Mouse (Mus musculus) CH12.LX (cell line): ENCODE results near the gene Slc44a1. TPM values are rescaled to one million over a fixed set of nuclear protein-coding genes. Genes with fewer than 3 reads are reported as not detected.

Experiments
- DNase-seq: peaks from one replicate; pipeline ENCODE4 v3.0.0-alpha.2; 2013; ENCODE audit errors: extremely low read depth
- H3K27ac ChIP-seq: 2 replicates; pipeline ENCODE4 v1.5.1; 2012; ENCODE audit warnings: low read depth, mild to moderate bottlenecking, control low read depth, moderate library complexity; ENCODE audit not compliant: insufficient read depth
- H3K27me3 ChIP-seq: replicated peaks from 2 replicates; pipeline ENCODE3; 2012; ENCODE audit warnings: inconsistent platforms
- H3K36me3 ChIP-seq, 2 experiments: replicated peaks in 1 of 2; 2 replicates each; pipeline versions ENCODE3 to v1.6.1; 2012; ENCODE audit warnings: inconsistent platforms in 1 of 2, low read length in 1 of 2, mild to moderate bottlenecking in 1 of 2, mixed read lengths in 1 of 2, moderate library complexity in 1 of 2; ENCODE audit not compliant: control insufficient read depth in 1 of 2, insufficient read depth in 1 of 2
- H3K4me1 ChIP-seq, 2 experiments: 2 replicates each; pipeline ENCODE4 v1.6.1; 2012; ENCODE audit warnings: inconsistent platforms in 1 of 2, moderate library complexity in 1 of 2; ENCODE audit not compliant: insufficient read depth in 2 of 2, control insufficient read depth in 1 of 2
- H3K4me2 ChIP-seq: 2 replicates; pipeline ENCODE4 v1.6.1; 2012; ENCODE audit warnings: low read depth, mild to moderate bottlenecking, control low read depth; ENCODE audit not compliant: poor library complexity, insufficient read depth, severe bottlenecking
- H3K4me3 ChIP-seq, 3 experiments: fragments of 150-350 bp in 1 of 3; sonication (generic) in 1 of 3; replicated peaks in 1 of 3; 2 replicates each; pipeline versions ENCODE3 to v1.5.1; 2011 to 2012; ENCODE audit warnings: low read depth in 2 of 3, low read length in 2 of 3, mild to moderate bottlenecking in 2 of 3, moderate library complexity in 2 of 3, control low read depth in 1 of 3, improper control_type of control experiment in 1 of 3, inconsistent platforms in 1 of 3, mixed read lengths in 1 of 3; ENCODE audit not compliant: poor library complexity in 1 of 3
- H3K79me2 ChIP-seq: replicated peaks from 2 replicates; pipeline ENCODE4 v1.6.1; 2012; ENCODE audit warnings: mild to moderate bottlenecking, moderate library complexity; ENCODE audit not compliant: control insufficient read depth, poor library complexity, insufficient read depth, severe bottlenecking; ENCODE audit errors: extremely low read depth
- H3K9ac ChIP-seq: 2 replicates; pipeline ENCODE4 v1.6.1; 2012; ENCODE audit warnings: low read depth, mild to moderate bottlenecking, control low read depth, moderate library complexity; ENCODE audit not compliant: insufficient read depth
- H3K9me3 ChIP-seq: replicated peaks from 2 replicates; pipeline ENCODE3; 2012; ENCODE audit warnings: low read length, inconsistent platforms, mixed read lengths
- CHD1 ChIP-seq: IDR thresholded peaks from 2 replicates; pipeline ENCODE4 v1.6.1; 2012; ENCODE audit warnings: low read depth, low read length, improper control_type of control experiment, inconsistent platforms
- CTCF ChIP-seq, 2 experiments: IDR thresholded peaks in 1 of 2; conservative IDR thresholded peaks in 1 of 2; 2 replicates each; pipeline ENCODE4 v1.5.1; 2011 to 2012; ENCODE audit warnings: low read depth in 2 of 2, low read length in 2 of 2, improper control_type of control experiment in 1 of 2, inconsistent platforms in 1 of 2, mild to moderate bottlenecking in 1 of 2, moderate library complexity in 1 of 2
- E2F4 ChIP-seq: IDR thresholded peaks from 2 replicates; pipeline ENCODE4 v1.6.1; 2011; ENCODE audit warnings: low read depth, low read length, improper control_type of control experiment; ENCODE audit not compliant: insufficient replicate concordance
- EP300 ChIP-seq: IDR thresholded peaks from 2 replicates; pipeline ENCODE4 v1.6.1; 2011; ENCODE audit warnings: low read length, improper control_type of control experiment
- ETS1 ChIP-seq: conservative IDR thresholded peaks from 2 replicates; pipeline ENCODE4 v1.6.1; 2012; ENCODE audit warnings: low read depth, mild to moderate bottlenecking, inconsistent platforms, low read length, improper control_type of control experiment, moderate library complexity
- GABPA ChIP-seq: IDR thresholded peaks from 2 replicates; pipeline ENCODE4 v1.6.1; 2012; ENCODE audit warnings: low read depth, low read length, improper control_type of control experiment, inconsistent platforms; ENCODE audit not compliant: insufficient replicate concordance
- HCFC1 ChIP-seq: IDR thresholded peaks from 2 replicates; pipeline ENCODE4 v1.6.1; 2012; ENCODE audit warnings: low read depth, mild to moderate bottlenecking, inconsistent platforms, low read length, improper control_type of control experiment
- IRF4 ChIP-seq: IDR thresholded peaks from 2 replicates; pipeline ENCODE4 v1.6.1; 2014; ENCODE audit warnings: low read depth, mild to moderate bottlenecking, inconsistent platforms, low read length, improper control_type of control experiment
- JUND ChIP-seq: conservative IDR thresholded peaks from 2 replicates; pipeline ENCODE4 v1.6.1; 2011; ENCODE audit warnings: low read depth, low read length, improper control_type of control experiment
- MAFK ChIP-seq: IDR thresholded peaks from 2 replicates; pipeline ENCODE4 v1.6.1; 2011; ENCODE audit warnings: low read length, improper control_type of control experiment; ENCODE audit not compliant: insufficient replicate concordance
- MAX ChIP-seq: IDR thresholded peaks from 2 replicates; pipeline ENCODE4 v1.6.1; 2011; ENCODE audit warnings: low read length, improper control_type of control experiment
- MEF2A ChIP-seq: IDR thresholded peaks from 2 replicates; pipeline ENCODE4 v1.6.1; 2014; ENCODE audit warnings: low read depth, mild to moderate bottlenecking, inconsistent platforms, low read length, improper control_type of control experiment, borderline replicate concordance
- MXI1 ChIP-seq: IDR thresholded peaks from 2 replicates; pipeline ENCODE4 v1.6.1; 2011; ENCODE audit warnings: mild to moderate bottlenecking, low read depth, low read length, improper control_type of control experiment
- MYC ChIP-seq: IDR thresholded peaks from 2 replicates; pipeline ENCODE4 v1.6.1; 2011; ENCODE audit warnings: low read depth, mild to moderate bottlenecking, improper control_type of control experiment, low read length
- NELFE ChIP-seq: IDR thresholded peaks from 2 replicates; pipeline ENCODE4 v1.6.1; 2011; ENCODE audit warnings: low read depth, low read length, improper control_type of control experiment
- NRF1 ChIP-seq: IDR thresholded peaks from 2 replicates; pipeline ENCODE4 v1.6.1; 2014; ENCODE audit warnings: low read depth, mild to moderate bottlenecking, inconsistent platforms, low read length, improper control_type of control experiment, moderate library complexity
- PAX5 ChIP-seq: IDR thresholded peaks from 2 replicates; pipeline ENCODE4 v1.6.1; 2012; ENCODE audit warnings: low read length, inconsistent platforms, mixed read lengths
- POLR2AphosphoS2 ChIP-seq: IDR thresholded peaks from 2 replicates; pipeline ENCODE4 v1.6.1; 2011; ENCODE audit warnings: low read depth, low read length, improper control_type of control experiment
- RAD21 ChIP-seq: IDR thresholded peaks from 2 replicates; pipeline ENCODE4 v1.6.1; 2011; ENCODE audit warnings: low read depth, mild to moderate bottlenecking, low read length, improper control_type of control experiment, moderate library complexity
- SMC3 ChIP-seq: IDR thresholded peaks from 2 replicates; pipeline ENCODE4 v1.6.1; 2011; ENCODE audit warnings: low read depth, low read length, improper control_type of control experiment
- TBP ChIP-seq: conservative IDR thresholded peaks from 2 replicates; pipeline ENCODE4 v1.6.1; 2011; ENCODE audit warnings: low read depth, low read length, improper control_type of control experiment
- UBTF ChIP-seq: IDR thresholded peaks from 2 replicates; pipeline ENCODE4 v1.6.1; 2012; ENCODE audit warnings: low read depth, mild to moderate bottlenecking, inconsistent platforms, low read length, improper control_type of control experiment, moderate library complexity
- USF1 ChIP-seq: IDR thresholded peaks from 2 replicates; pipeline ENCODE4 v1.6.1; 2014; ENCODE audit warnings: low read depth, mild to moderate bottlenecking, inconsistent platforms, low read length, improper control_type of control experiment
- USF2 ChIP-seq: conservative IDR thresholded peaks from 2 replicates; pipeline ENCODE4 v1.6.1; 2011; ENCODE audit warnings: low read depth, low read length, improper control_type of control experiment
- ZC3H11A ChIP-seq: IDR thresholded peaks from 2 replicates; pipeline ENCODE4 v1.6.1; 2012; ENCODE audit warnings: low read depth, mild to moderate bottlenecking, inconsistent platforms, low read length, improper control_type of control experiment
- ZMIZ1 ChIP-seq: IDR thresholded peaks from 2 replicates; pipeline ENCODE4 v1.6.1; 2012; ENCODE audit warnings: low read depth, mild to moderate bottlenecking, inconsistent platforms, low read length, improper control_type of control experiment
- dilution Hi-C: fragments of 300-500 bp; cut with MboI; formaldehyde crosslinking; loops from 2 replicates; pipeline ENCODE4 v1.14.3; 2020; ENCODE audit warnings: low sequenced_read_pairs; ENCODE audit not compliant: extremely low pct_unique_long_range_greater_than_20kb, extremely low pct_ligation_motif_present
- in situ Hi-C: fragments of 300-500 bp; cut with MboI; formaldehyde crosslinking; loops from 3 replicates; pipeline ENCODE4 v1.14.3; 2019; ENCODE audit warnings: low sequenced_read_pairs, low pct_ligation_motif_present, low pct_unique_long_range_greater_than_20kb, mixed read lengths
- polyA plus RNA-seq: library from polyadenylated mRNA; unstranded; fragments of >175 nt; gene quantifications from 2 replicates; pipeline ENCODE4 v1.2.1, GENCODE M21; 2012; ENCODE audit warnings: low read depth; ENCODE audit not compliant: insufficient read length
- total RNA-seq, 2 experiments: library from RNA; depleted of rRNA; stranded (reverse); fragments of 300-350 nt in 1 of 2; fragments of >200 nt in 1 of 2; gene quantifications; 2 replicates each; pipeline ENCODE4 v1.2.3; 2012 to 2014

Slc44a1 gene
- total and polyA plus RNA-seq, 3 experiments, result 5.4 to 9.3 (median 6.6) TPM

DNA sequence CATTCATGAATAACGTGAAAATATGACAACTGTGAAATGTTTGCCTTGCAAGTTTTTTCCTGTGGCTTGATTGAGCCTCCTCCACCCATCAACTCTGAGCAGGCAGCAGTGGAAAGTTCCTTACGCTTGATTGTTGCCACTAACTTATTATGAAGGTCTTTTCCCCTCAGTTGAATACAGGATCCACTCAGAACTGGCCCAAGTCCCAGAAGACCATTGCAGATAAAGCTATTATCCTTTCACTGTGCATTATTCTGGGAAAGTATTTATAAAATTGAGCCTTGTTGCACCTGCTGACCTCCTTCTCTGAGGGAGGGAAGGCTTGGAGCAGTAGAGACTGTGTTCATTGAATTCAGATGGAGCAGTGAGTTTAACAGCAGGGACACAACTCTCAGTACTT is 86.2 kb downstream of the Slc44a1 start:
- dilution Hi-C loops, result no loop called here

DNA sequence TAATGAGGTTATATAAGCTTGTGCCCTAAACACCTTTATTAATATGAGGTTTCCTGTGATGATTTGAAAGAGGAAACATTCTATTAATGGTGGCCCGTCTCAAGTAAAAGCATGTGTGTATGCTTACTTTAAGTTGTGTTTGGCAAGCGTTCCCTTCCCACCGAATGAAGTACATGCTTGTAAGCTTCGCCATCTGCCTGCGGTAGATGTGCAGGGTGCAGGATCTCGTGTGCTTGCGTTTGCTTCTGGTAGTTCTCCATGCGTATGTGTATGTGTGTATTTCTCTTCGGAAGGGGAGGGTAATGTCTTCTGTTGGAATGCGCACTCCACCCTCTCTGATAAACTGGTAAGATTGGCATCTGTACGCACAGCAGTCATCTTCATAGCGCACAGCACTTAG is 95.6 kb downstream of the Slc44a1 start:
- Histone ChIP-seq H3K36me3 (no peaks in the 10 kb centered on the region), H3K9ac (no peak overlapping the region), H3K9me3 (no peaks in the 10 kb centered on the region), H3K27me3 (no peaks in the 10 kb centered on the region), H3K27ac (no peak overlapping the region), H3K4me1 (no peaks in the 10 kb centered on the region), H3K4me2 (no peak overlapping the region), H3K4me3 (no peak overlapping the region), H3K79me2 (no peaks in the 10 kb centered on the region)
- in situ Hi-C loops (no loop called here), dilution Hi-C loops (no loop called here)
- TF ChIP-seq EP300 (no peak), ZC3H11A (no peak), POLR2AphosphoS2 (no peak), UBTF (no peak), CTCF (conservative IDR thresholded peaks at IDR 0.05 in 1 of 2, IDR thresholded peaks at IDR 0.05 in 1 of 2; ENCODE audit: low read depth in 2 of 2, low read length in 2 of 2) (no peak), ETS1 (no peak), ZMIZ1 (no peak), RAD21 (no peak), MAFK (no peak), IRF4 (no peak), PAX5 (no peak), USF2 (no peak), CHD1 (no peak), E2F4 (no peak), MEF2A (no peak), NELFE (no peak), JUND (no peak), USF1 (no peak), GABPA (no peak), SMC3 (no peak)
- no peak for DNase-seq

More for the DNA sequence above, 86.2 kb downstream of the Slc44a1 start:
- no peaks in the 10 kb centered on the region for H3K79me2 ChIP-seq
- peaks cover 0 to 2% of the 10 kb centered on the region in 2 experiments for H3K36me3 ChIP-seq
- H3K4me1 ChIP-seq, result peaks cover 0 to 2% of the 10 kb centered on the region in 2 experiments; a peak in 1 of 4 replicates
- no peak overlapping the region for H3K27ac ChIP-seq
- in situ Hi-C loops, result no loop called here
- DNase-seq, result no peak
- H3K9me3 ChIP-seq, result no peaks in the 10 kb centered on the region
- H3K4me2 ChIP-seq, result no peak overlapping the region
- TF ChIP-seq HCFC1, result no peak
- no peak for TF ChIP-seq MXI1
- TF ChIP-seq CHD1, result no peak
- no peak for TF ChIP-seq ZC3H11A
- no peak for TF ChIP-seq EP300
- TF ChIP-seq RAD21, result no peak
- no peak for TF ChIP-seq MAX
- TF ChIP-seq TBP, result no peak
- no peak for TF ChIP-seq MEF2A
- no peak for TF ChIP-seq JUND
- TF ChIP-seq MYC, result no peak
- TF ChIP-seq NRF1, result no peak
- H3K27me3 ChIP-seq, result no peaks in the 10 kb centered on the region
- no peak overlapping the region for H3K4me3 ChIP-seq
- no peak overlapping the region for H3K9ac ChIP-seq
